Mouse (Mus musculus) MEL (cell line): ENCODE data around the gene Ap3d1.

Experiments used
- BHLHE40 ChIP-seq: IDR thresholded peaks from 2 replicates; pipeline ENCODE4 v1.6.1; 2012; ENCODE audit warnings: low read depth, mild to moderate bottlenecking, inconsistent platforms, low read length, improper control_type of control experiment, borderline replicate concordance
- CTCF ChIP-seq, 3 experiments: IDR thresholded peaks in 2 of 3; conservative IDR thresholded peaks in 1 of 3; 2 replicates each; pipeline ENCODE4 v1.5.1; 2011 to 2012; ENCODE audit warnings: low read length in 3 of 3, low read depth in 2 of 3, mild to moderate bottlenecking in 2 of 3, improper control_type of control experiment in 1 of 3, inconsistent platforms in 1 of 3, mixed read lengths in 1 of 3, moderate library complexity in 1 of 3; ENCODE audit not compliant: control insufficient read depth in 1 of 3, insufficient read depth in 1 of 3, poor library complexity in 1 of 3, severe bottlenecking in 1 of 3
- ELF1 ChIP-seq: IDR thresholded peaks from 2 replicates; pipeline ENCODE4 v1.6.1; 2014; ENCODE audit warnings: low read depth, mild to moderate bottlenecking, inconsistent platforms, low read length, improper control_type of control experiment, moderate library complexity
- EP300 ChIP-seq, 2 experiments: IDR thresholded peaks; 2 replicates each; pipeline ENCODE4 v1.6.1; 2011; ENCODE audit warnings: improper control_type of control experiment in 2 of 2, low read length in 2 of 2, low read depth in 1 of 2, mild to moderate bottlenecking in 1 of 2
- HCFC1 ChIP-seq: IDR thresholded peaks from 2 replicates; pipeline ENCODE4 v1.6.1; 2012; ENCODE audit warnings: low read depth, mild to moderate bottlenecking, inconsistent platforms, low read length, improper control_type of control experiment, moderate library complexity
- JUND ChIP-seq: IDR thresholded peaks from 2 replicates; pipeline ENCODE4 v1.6.1; 2011; ENCODE audit warnings: low read depth, mild to moderate bottlenecking, improper control_type of control experiment, low read length
- MAFK ChIP-seq: IDR thresholded peaks from 2 replicates; pipeline ENCODE4 v1.6.1; 2011; ENCODE audit warnings: low read depth, mild to moderate bottlenecking, low read length, improper control_type of control experiment, borderline replicate concordance
- USF1 ChIP-seq: IDR thresholded peaks from 2 replicates; pipeline ENCODE4 v1.6.1; 2014; ENCODE audit warnings: low read depth, mild to moderate bottlenecking, inconsistent platforms, low read length, improper control_type of control experiment, moderate library complexity

DNA sequence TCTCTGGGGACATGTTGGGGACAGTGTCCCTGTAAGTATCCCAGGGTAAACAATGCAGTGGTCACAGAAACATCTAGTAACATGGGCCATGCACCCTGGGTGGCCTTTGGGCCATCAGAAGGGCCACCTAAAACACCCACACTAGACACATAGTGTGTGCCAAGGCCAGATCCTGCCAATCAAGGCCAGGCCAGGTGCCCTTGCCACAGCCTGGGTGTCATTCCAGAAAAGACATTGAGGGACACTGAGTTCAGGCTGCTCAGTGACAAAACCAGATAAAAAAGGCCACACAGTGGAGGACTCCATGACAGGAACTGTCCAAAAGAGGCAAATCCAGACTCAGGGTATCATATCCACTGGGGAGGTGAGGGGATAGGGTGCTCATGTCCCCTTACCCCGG lies 58.4 kb downstream of the Ap3d1 start:
- TF ChIP-seq EP300 (IDR thresholded peaks at IDR 0.05; ENCODE audit: low read depth in 1 of 2, low read length in 2 of 2) (no peak), ELF1 (no peak), HCFC1 (no peak), USF1 (no peak), MAFK (no peak), CTCF (IDR thresholded peaks at IDR 0.05 in 2 of 3, conservative IDR thresholded peaks at IDR 0.05 in 1 of 3; ENCODE audit: control insufficient read depth in 1 of 3, insufficient read depth in 1 of 3, low read depth in 2 of 3, low read length in 3 of 3, poor library complexity in 1 of 3, severe bottlenecking in 1 of 3) (no peak), JUND (no peak), BHLHE40 (no peak)
